10 mouse cellular contexts compared by ENCODE assay signal in genomic region chr11:120916477-120916876, GRCm38 (mm10). TPM values are rescaled to one million over a fixed set of nuclear protein-coding genes. Genes with fewer than 3 reads are reported as not detected.
DNase-seq lines count a peak whose midpoint lies in the region; ATAC-seq lines count a peak whose summit lies in the region.
"Had no signal": no experiment of that assay in that cellular context is flagged by ENCODE, and none has a peak within 500 bp of the region (broad histone marks: within the 10 kb centered on the region; RNA-seq: fewer than 3 reads in every experiment).

No protein-coding gene starts in this region.

- ATAC-seq in activated CD4-positive, CD25-positive, alpha-beta regulatory T cell, adult 4 months, result peak; percentile 90
- ATAC-seq in megakaryocyte progenitor cell, adult 5-6 weeks (replicated peaks; ENCODE audit: poor library complexity), result peak; percentile 71
- ATAC-seq: hindbrain, postnatal 0 days; midbrain, embryonic 16.5 days had no signal

- peak; percentile 33 for DNase-seq in adrenal gland, adult 2 months
- no peak for DNase-seq in adrenal gland, postnatal 10 days
- peak; percentile 91 for DNase-seq in 416B (ENCODE audit: low read depth)
- no peak for DNase-seq in kidney, postnatal 14 days
- DNase-seq in heart, postnatal 10 days, result no peak
- DNase-seq in kidney, postnatal 4 days, result no peak

- intact Hi-C loops in heart, postnatal 10 days (cut with DNase I), result no loop called here

RNA-seq across cellular contexts. Expression of gene Ccdc57, which starts 16.2 kb away (rescaled TPM):
- total RNA-seq in adrenal gland, adult 2 months (2021), result 10 to 100 TPM in 1 of 2 experiments, 1 to 10 TPM in 1; 8.4 to 20.4 TPM
- 2.7 and 3.5 TPM in 2 replicates for polyA plus RNA-seq in adrenal gland, adult 2 months (2012; rRNA removed)
- total RNA-seq in adrenal gland, postnatal 10 days (2021), result 10 to 100 TPM in 1 of 2 experiments, 1 to 10 TPM in 1; 8.4 to 10.8 TPM
- polyA plus RNA-seq in activated CD4-positive, CD25-positive, alpha-beta regulatory T cell, adult 4 months (2017; shearing (Covaris generic)), result under 1 TPM; 0.41 to 0.46 TPM
- total RNA-seq in megakaryocyte progenitor cell, adult 5-6 weeks (2015), result 4.5 and 6.4 TPM in 2 replicates
- total RNA-seq in megakaryocyte progenitor cell, adult 5-6 weeks (2017), result 6.4 and 8.4 TPM in 2 replicates
- total RNA-seq in heart, postnatal 10 days (2021), result 1 to 10 TPM; 1.7 to 1.8 TPM

RNA-seq across cellular contexts. Expression of gene Slc16a3, which starts 31.8 kb away (rescaled TPM):
- total RNA-seq in adrenal gland, adult 2 months (2021), result 1 to 10 TPM; 1.2 to 1.3 TPM
- 1.4 and 2.5 TPM in 2 replicates for polyA plus RNA-seq in adrenal gland, adult 2 months (2012; rRNA removed)
- total RNA-seq in adrenal gland, postnatal 10 days (2021), result 10 to 100 TPM; 10.4 to 11.6 TPM
- 1 to 10 TPM; 3.8 to 4.0 TPM for polyA plus RNA-seq in activated CD4-positive, CD25-positive, alpha-beta regulatory T cell, adult 4 months (2017; shearing (Covaris generic))
- 4.4 and 5.3 TPM in 2 replicates for total RNA-seq in megakaryocyte progenitor cell, adult 5-6 weeks (2015)
- total RNA-seq in megakaryocyte progenitor cell, adult 5-6 weeks (2017), result 6.0 and 7.5 TPM in 2 replicates
- 1 to 10 TPM; 4.0 to 4.4 TPM for total RNA-seq in heart, postnatal 10 days (2021)

Comparison
In these comparisons a context has a peak if more than half of its experiments do, and no peak if none do; other contexts are left out.
1. DNase-seq: peak in adrenal gland, adult 2 months (single experiment) and 416B (single experiment); none in adrenal gland, postnatal 10 days (single experiment), kidney, postnatal 14 days (single experiment), heart, postnatal 10 days (0 of 2) and kidney, postnatal 4 days (0 of 2).